Mouse (Mus musculus): ENCODE results near the gene Col5a1. TPM values are rescaled to one million over a fixed set of nuclear protein-coding genes. Genes with fewer than 3 reads are reported as not detected.

Gene Col5a1
- polyA plus RNA-seq, 1 experiment = not detected

DNA sequence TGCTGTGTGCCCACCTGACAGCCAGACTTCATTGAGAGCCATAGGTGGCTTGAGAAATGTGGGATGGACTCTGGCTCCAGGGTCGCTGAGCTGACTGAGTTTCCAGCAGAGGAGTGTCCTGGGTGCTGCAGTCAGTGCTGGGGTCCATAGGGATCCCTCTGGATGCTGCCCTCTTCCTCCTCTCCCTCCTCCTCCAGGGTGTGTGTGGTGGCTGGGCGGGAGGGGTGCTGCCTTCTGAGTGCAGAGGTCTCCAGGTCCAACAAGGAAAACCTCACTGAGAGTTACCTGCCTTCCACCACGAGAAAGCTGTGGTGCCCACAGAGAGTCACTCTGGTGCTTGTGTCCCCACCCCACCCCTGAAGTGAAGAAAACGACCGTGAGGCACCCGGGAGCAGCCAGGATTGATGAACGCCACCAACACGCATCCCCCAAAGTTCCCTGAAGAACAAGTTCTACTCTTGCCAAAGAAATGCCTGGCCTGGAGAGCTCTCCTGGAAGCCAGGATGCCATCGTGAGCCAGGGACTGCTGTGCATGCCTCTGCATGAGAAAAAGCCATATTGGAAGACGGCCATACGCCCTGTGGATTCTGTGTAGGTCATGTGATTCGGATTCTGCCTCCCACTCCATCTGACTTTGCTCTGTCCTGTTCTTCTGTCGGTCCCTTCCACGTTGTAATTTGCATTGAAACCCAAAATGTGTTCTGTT, 152.3 kb downstream of the Col5a1 start:
- H3K4me1 ChIP-seq (ENCODE audit: control insufficient read depth, insufficient read depth, low read length) = peaks cover 29% of the 10 kb centered on the region
- no peak overlapping the region; the same call in 1 of the 2 replicates for H3K27ac ChIP-seq (ENCODE audit: insufficient read depth, low read depth, low read length)
- H3K4me3 ChIP-seq (ENCODE audit: insufficient read depth, low read depth, low read length) = no peak overlapping the region
- no peak for TF ChIP-seq POLR2A (IDR thresholded peaks at IDR 0.05; ENCODE audit: insufficient read depth, low read depth, low read length)
- no peak for TF ChIP-seq CTCF (IDR thresholded peaks at IDR 0.05; ENCODE audit: insufficient read depth, low read depth, low read length)
- 44% methylated on average over 14 of the region's 14 CpGs for WGBS

DNA sequence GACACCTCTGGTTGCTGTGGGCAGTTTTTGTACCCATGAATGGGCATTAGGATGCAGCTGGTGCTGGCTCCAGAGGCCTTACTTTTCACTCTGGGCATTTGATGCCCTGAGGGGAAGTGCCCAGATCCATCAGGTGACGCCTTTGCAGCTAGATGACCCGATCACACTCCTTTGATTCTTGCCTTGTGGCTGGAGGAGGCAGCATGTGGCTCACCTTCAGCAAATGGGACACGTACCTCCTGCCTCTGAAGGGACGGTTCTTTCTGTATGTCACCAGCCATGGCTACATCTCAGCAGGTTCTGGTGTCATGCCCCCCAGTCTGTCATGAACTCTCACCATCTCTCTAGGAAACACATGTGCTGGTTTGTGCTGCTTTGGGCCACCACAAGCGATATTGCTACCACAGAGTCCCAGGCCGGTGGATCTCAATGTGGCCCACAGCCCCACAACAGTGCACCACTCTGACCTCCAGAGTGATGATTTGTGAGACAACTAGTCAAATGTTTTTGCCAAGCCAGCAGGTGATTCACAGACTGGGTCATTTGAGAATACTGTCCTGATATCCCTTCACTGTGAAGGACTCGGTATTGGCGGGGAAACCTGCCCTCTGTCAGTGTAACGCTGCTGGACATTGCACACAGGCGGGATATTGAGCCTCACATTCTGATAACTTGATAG, 153.6 kb downstream of the Col5a1 start:
- WGBS = 98% methylated on average over 10 of the region's 10 CpGs
- no peak overlapping the region for H3K4me3 ChIP-seq (ENCODE audit: insufficient read depth, low read depth, low read length)
- H3K27ac ChIP-seq (ENCODE audit: insufficient read depth, low read depth, low read length) = no peak overlapping the region
- TF ChIP-seq CTCF (IDR thresholded peaks at IDR 0.05; ENCODE audit: insufficient read depth, low read depth, low read length) (no peak), POLR2A (IDR thresholded peaks at IDR 0.05; ENCODE audit: insufficient read depth, low read depth, low read length) (no peak)
- peaks cover 21% of the 10 kb centered on the region for H3K4me1 ChIP-seq (ENCODE audit: control insufficient read depth, insufficient read depth, low read length)

DNA sequence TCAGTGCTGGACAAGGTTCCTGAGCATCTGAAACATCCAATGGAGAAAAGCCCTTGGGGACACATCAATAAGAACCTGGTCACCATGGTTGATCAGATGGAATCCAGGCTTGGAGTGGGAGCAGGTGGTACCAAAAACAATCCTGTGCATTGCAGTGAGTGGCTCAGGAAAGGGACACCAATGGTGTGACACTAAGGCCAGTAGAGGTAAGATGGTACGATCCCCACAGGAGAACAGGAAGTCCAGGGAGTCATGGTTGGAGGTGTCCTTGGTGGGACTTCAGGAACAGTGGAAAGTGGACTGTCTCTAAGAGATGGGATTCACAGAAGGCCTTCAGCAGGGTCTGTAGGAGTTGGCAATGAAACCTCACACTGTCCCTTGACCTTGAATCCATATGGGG, 154.2 kb downstream of the Col5a1 start:
- Histone ChIP-seq H3K27ac (ENCODE audit: insufficient read depth, low read depth, low read length) (no peak overlapping the region), H3K4me3 (ENCODE audit: insufficient read depth, low read depth, low read length) (no peak overlapping the region), H3K4me1 (ENCODE audit: control insufficient read depth, insufficient read depth, low read length) (peaks cover 21% of the 10 kb centered on the region)
- TF ChIP-seq CTCF (IDR thresholded peaks at IDR 0.05; ENCODE audit: insufficient read depth, low read depth, low read length) = no peak
- TF ChIP-seq POLR2A (IDR thresholded peaks at IDR 0.05; ENCODE audit: insufficient read depth, low read depth, low read length) = no peak
- 100% methylated on average over 1 of the region's 1 CpGs for WGBS

DNA sequence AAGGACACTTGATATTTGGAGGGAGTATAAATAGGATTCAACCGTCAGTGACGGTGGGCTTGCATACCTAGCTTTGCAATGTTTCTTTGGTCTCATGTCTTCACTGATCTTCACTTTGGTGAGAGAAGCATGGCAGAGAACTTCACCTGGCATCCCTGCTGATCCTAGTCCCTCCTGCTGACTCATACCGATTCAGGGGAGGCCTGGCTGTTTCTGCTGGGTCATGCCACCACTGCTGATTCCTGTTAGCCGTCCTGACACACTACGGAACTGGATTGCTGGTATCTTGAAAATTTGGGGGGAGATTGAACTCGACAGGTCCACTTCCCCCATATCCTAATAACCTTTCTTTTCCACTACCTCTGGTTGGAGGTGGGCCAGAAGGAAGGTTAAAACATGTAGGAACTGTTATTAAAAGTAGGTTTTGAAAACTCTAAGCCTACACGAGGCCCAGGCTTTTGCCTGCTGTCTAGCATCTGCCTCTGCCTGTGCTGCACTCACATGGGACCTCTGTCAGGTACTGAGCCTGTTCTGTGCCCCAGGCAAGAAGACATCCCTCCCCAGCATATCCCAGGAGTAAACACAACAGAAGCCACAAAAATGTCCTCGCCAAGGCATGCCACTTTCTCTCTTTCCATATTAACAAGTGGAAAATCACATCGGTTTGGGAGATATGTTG, 158.8 kb downstream of the Col5a1 start:
- TF ChIP-seq CTCF (IDR thresholded peaks at IDR 0.05; ENCODE audit: insufficient read depth, low read depth, low read length) (no peak), POLR2A (IDR thresholded peaks at IDR 0.05; ENCODE audit: insufficient read depth, low read depth, low read length) (no peak)
- Histone ChIP-seq H3K4me3 (ENCODE audit: insufficient read depth, low read depth, low read length) (no peak overlapping the region), H3K27ac (ENCODE audit: insufficient read depth, low read depth, low read length) (no peak overlapping the region), H3K4me1 (ENCODE audit: control insufficient read depth, insufficient read depth, low read length) (no peaks in the 10 kb centered on the region)
- 89% methylated on average over 9 of the region's 9 CpGs for WGBS

DNA sequence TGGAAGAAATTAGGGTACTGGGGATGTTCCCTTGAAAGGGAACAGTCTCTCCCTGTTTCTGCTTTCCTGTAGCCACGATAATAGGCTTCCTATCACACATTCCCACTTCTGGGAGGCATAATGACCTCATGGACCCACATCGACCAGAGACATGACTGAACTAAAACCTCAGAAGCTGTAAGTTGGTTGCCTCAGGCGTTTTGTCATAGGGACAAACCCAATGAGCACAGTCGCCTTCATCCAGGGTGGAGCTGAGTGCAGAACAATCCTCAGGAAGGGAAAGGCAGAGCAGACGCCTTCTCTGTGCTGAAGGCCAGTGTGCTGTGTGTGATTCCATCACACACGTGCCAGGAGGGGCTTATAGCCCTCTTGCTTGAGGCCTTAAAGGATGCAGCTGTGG, 160.1 kb downstream of the Col5a1 start:
- H3K4me1 ChIP-seq (ENCODE audit: control insufficient read depth, insufficient read depth, low read length) = no peaks in the 10 kb centered on the region
- TF ChIP-seq POLR2A (IDR thresholded peaks at IDR 0.05; ENCODE audit: insufficient read depth, low read depth, low read length) (no peak), CTCF (IDR thresholded peaks at IDR 0.05; ENCODE audit: insufficient read depth, low read depth, low read length) (no peak)
- 85% methylated on average over 6 of the region's 6 CpGs for WGBS
- no peak overlapping the region for H3K4me3 ChIP-seq (ENCODE audit: insufficient read depth, low read depth, low read length)
- H3K27ac ChIP-seq (ENCODE audit: insufficient read depth, low read depth, low read length) = no peak overlapping the region

DNA sequence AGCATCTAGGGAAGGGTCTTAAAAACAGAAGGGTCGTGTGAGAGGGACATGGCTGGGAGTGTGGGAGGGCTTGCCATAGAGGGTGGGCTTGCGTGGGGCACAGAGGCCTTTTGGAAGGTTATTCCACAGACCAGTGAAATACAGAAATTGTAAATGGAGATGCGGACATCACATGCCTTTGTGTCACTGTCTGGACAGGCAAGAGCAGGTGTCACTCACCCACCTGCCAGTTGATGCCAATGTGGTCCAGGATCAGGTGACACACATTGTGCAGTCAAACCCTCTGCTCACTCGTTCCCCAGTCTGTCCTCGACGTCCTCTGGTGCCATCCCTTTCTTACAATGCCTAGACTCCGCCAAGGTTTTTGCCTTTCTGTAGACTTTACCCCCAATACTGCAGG, 160.9 kb downstream of the Col5a1 start:
- TF ChIP-seq CTCF (IDR thresholded peaks at IDR 0.05; ENCODE audit: insufficient read depth, low read depth, low read length) (no peak), POLR2A (IDR thresholded peaks at IDR 0.05; ENCODE audit: insufficient read depth, low read depth, low read length) (no peak)
- H3K4me3 ChIP-seq (ENCODE audit: insufficient read depth, low read depth, low read length) = no peak overlapping the region
- 86% methylated on average over 7 of the region's 7 CpGs for WGBS
- H3K27ac ChIP-seq (ENCODE audit: insufficient read depth, low read depth, low read length) = no peak overlapping the region
- no peaks in the 10 kb centered on the region for H3K4me1 ChIP-seq (ENCODE audit: control insufficient read depth, insufficient read depth, low read length)

DNA sequence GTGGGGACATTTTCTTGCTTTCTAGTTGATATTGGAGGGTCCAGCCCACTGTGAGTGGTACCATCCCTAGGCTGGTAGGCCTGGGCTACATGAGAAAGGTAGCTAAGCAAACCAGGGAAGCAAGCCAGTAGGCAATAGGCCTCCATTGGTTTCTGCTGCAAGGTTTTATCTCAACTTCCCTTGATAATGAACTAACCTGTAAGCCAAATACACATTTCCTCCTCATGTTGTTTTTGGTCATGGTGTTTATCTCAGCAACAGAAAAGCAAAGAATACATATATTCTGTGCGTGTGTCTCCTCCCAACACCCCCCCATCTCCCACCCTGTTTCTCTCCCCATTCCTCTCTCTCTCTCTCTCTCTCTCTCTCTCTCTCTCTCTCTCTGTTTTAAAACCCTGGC, 173.7 kb downstream of the Col5a1 start:
- Histone ChIP-seq H3K4me1 (ENCODE audit: control insufficient read depth, insufficient read depth, low read length) (no peaks in the 10 kb centered on the region), H3K27ac (ENCODE audit: insufficient read depth, low read depth, low read length) (no peak overlapping the region), H3K4me3 (ENCODE audit: insufficient read depth, low read depth, low read length) (no peak overlapping the region)
- WGBS = 97% methylated on average over 1 of the region's 1 CpGs
- TF ChIP-seq CTCF (IDR thresholded peaks at IDR 0.05; ENCODE audit: insufficient read depth, low read depth, low read length) = no peak
- TF ChIP-seq POLR2A (IDR thresholded peaks at IDR 0.05; ENCODE audit: insufficient read depth, low read depth, low read length) = no peak

DNA sequence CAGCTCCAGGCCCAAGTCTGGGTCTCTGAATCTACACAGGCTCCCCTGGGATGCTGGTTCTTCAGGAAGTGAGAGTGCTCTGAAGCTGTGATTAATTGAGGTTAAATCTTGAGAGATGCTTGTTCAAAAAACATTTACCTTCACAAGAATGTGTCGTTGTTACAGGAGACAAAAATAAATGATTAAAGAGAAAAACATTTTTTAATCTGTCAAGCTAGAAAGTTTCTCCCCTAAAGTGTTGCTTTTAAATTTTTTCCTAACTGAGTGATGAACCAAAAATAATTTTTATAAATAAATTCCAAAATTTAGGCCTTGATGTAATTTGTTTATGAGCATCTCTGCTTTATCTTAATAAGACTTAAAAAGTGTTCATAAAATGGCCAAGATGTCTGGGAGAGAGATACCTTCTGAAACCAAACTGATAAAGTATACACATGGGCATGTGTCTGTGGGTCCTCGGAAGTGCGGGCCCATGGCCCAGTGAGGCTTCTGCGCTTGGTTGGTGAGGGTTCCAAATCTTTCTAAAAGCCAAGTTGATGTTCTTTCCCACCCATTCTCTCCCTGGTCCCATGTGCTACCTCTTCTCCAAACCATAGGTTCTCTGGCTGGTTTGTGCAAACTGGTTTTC, 177.6 kb downstream of the Col5a1 start:
- TF ChIP-seq CTCF (IDR thresholded peaks at IDR 0.05; ENCODE audit: insufficient read depth, low read depth, low read length) (no peak), POLR2A (IDR thresholded peaks at IDR 0.05; ENCODE audit: insufficient read depth, low read depth, low read length) (no peak)
- peaks cover 8% of the 10 kb centered on the region for H3K4me1 ChIP-seq (ENCODE audit: control insufficient read depth, insufficient read depth, low read length)
- H3K27ac ChIP-seq (ENCODE audit: insufficient read depth, low read depth, low read length) = no peak overlapping the region
- WGBS = 94% methylated on average over 4 of the region's 4 CpGs
- no peak overlapping the region for H3K4me3 ChIP-seq (ENCODE audit: insufficient read depth, low read depth, low read length)

Data from olfactory bulb, adult 2 months (tissue).